Mouse (Mus musculus) E14TG2a.4 (cell line): ENCODE measurements around the gene Csnk2b.

Experiments used
- CTCF ChIP-seq: conservative IDR thresholded peaks from 2 replicates; pipeline ENCODE4 v1.5.1; 2014; ENCODE audit warnings: low read length
- NANOG ChIP-seq: IDR thresholded peaks from 2 replicates; pipeline ENCODE4 v1.6.1; 2014; ENCODE audit warnings: borderline replicate concordance, low read length, mixed read lengths
- POU5F1 ChIP-seq: IDR thresholded peaks from 2 replicates; pipeline ENCODE4 v1.6.1; 2014; ENCODE audit warnings: low read length, borderline replicate concordance

DNA sequence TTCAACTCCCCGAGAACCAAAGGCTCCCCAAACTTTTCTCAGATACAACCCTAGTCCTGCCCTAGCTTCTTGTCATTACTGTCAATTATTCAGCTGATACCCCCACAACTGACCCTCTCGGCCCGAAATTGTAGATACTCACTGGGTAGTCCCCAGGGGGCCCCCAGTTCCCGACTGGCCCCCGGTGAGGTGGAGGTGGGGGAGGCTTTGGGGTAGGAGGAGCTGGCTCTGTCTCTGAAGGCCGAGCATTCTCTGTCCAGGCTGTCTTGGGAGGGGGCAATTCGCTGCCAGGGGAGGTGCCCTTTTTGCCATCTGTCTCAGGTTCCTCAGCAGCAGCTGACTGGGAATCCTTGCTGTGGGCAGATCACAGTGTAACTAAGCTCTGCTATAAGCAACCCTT lies 37.8 kb upstream of the Csnk2b start:
- TF ChIP-seq CTCF, result no peak
- no peak for TF ChIP-seq NANOG
- no peak for TF ChIP-seq POU5F1
